Mouse (Mus musculus) layer of hippocampus, adult 2 months (tissue): ENCODE results near the gene Etl4. TPM values are rescaled to one million over a fixed set of nuclear protein-coding genes. Genes with fewer than 3 reads are reported as not detected.

Experiments
- DNase-seq, 2 experiments: peaks; one replicate each; pipeline ENCODE4 v3.0.0; 2022; ENCODE audit warnings: low spot score in 2 of 2
- H3K27ac ChIP-seq: fragments of 200-600 bp; 2 replicates; pipeline ENCODE4 v1.8.1; 2022
- H3K4me3 ChIP-seq: fragments of 200-600 bp; 2 replicates; pipeline ENCODE4 v1.8.1; 2022; ENCODE audit warnings: mild to moderate bottlenecking
- CTCF ChIP-seq: fragments of 200-600 bp; conservative IDR thresholded peaks from 2 replicates; pipeline ENCODE4 v1.8.1; 2022; ENCODE audit warnings: antibody characterized with exemption, mild to moderate bottlenecking, moderate library complexity
- total RNA-seq, 2 experiments: library from RNA; stranded (reverse); gene quantifications; 2 replicates each; pipeline ENCODE4 v1.2.3; 2021

Etl4 gene
- total RNA-seq, 2 experiments from 2014 or later = 68.4 to 75.9 TPM

GRCm38 (mm10) chr2:20759045-20759662 lies 849.6 kb downstream of the Etl4 start:
- Histone ChIP-seq H3K27ac (no peak overlapping the region), H3K4me3 (no peak overlapping the region)
- no peak for DNase-seq
- TF ChIP-seq CTCF = no peak

- Histone ChIP-seq H3K4me3 (no peak overlapping the region), H3K27ac (no peak overlapping the region)
- DNase-seq = no peak
- TF ChIP-seq CTCF = no peak
These were observed 851.7 kb downstream of the Etl4 start for GRCm38 (mm10) chr2:20761320-20761719.

GRCm38 (mm10) chr2:20761751-20762150 lies 852.2 kb downstream of the Etl4 start:
- H3K27ac ChIP-seq = no peak overlapping the region
- H3K4me3 ChIP-seq = no peak overlapping the region
- TF ChIP-seq CTCF = no peak
- no peak for DNase-seq

GRCm38 (mm10) chr2:20763511-20764212 lies 854.1 kb downstream of the Etl4 start:
- no peak for TF ChIP-seq CTCF

GRCm38 (mm10) chr2:20764566-20765090 lies 855.0 kb downstream of the Etl4 start:
- no peak for TF ChIP-seq CTCF

More at GRCm38 (mm10) chr2:20763511-20764212, 854.1 kb downstream of the Etl4 start:
- Histone ChIP-seq H3K4me3 (no peak overlapping the region), H3K27ac (no peak overlapping the region)
- DNase-seq = no peak

GRCm38 (mm10) chr2:20768681-20769080 lies 859.1 kb downstream of the Etl4 start:
- no peak for DNase-seq
- TF ChIP-seq CTCF = peak; percentile 44
- Histone ChIP-seq H3K4me3 (no peak overlapping the region), H3K27ac (no peak overlapping the region)

More at GRCm38 (mm10) chr2:20764566-20765090, 855.0 kb downstream of the Etl4 start:
- no peak for DNase-seq
- H3K27ac ChIP-seq = no peak overlapping the region
- no peak overlapping the region for H3K4me3 ChIP-seq

- no peak for DNase-seq
- no peak overlapping the region for H3K27ac ChIP-seq
- TF ChIP-seq CTCF = no peak
- H3K4me3 ChIP-seq = no peak overlapping the region
These were observed 860.6 kb downstream of the Etl4 start for GRCm38 (mm10) chr2:20770171-20770570.

GRCm38 (mm10) chr2:20774462-20774861 lies 864.9 kb downstream of the Etl4 start:
- TF ChIP-seq CTCF = no peak
- no peak for DNase-seq
- Histone ChIP-seq H3K4me3 (no peak overlapping the region), H3K27ac (no peak overlapping the region)

GRCm38 (mm10) chr2:20776171-20776704 lies 866.7 kb downstream of the Etl4 start:
- DNase-seq = no peak
- no peak for TF ChIP-seq CTCF
- Histone ChIP-seq H3K4me3 (no peak overlapping the region), H3K27ac (no peak overlapping the region)

- TF ChIP-seq CTCF = peak; percentile 66
- DNase-seq = peak; percentile 8 to 20
- Histone ChIP-seq H3K4me3 (no peak overlapping the region), H3K27ac (no peak overlapping the region)
These were observed 868.4 kb downstream of the Etl4 start for GRCm38 (mm10) chr2:20777931-20778330.

- DNase-seq = peak; percentile 42 to 65
- H3K4me3 ChIP-seq = no peak overlapping the region
These were observed 870.2 kb downstream of the Etl4 start for GRCm38 (mm10) chr2:20779484-20780381.

GRCm38 (mm10) chr2:20801236-20801890 lies 891.8 kb downstream of the Etl4 start:
- no peak overlapping the region for H3K4me3 ChIP-seq
- no peak for DNase-seq
- H3K27ac ChIP-seq = no peak overlapping the region
- no peak for TF ChIP-seq CTCF

More at GRCm38 (mm10) chr2:20779484-20780381, 870.2 kb downstream of the Etl4 start:
- TF ChIP-seq CTCF = peak; percentile 90
- no peak overlapping the region for H3K27ac ChIP-seq
